Mouse (Mus musculus) right cerebral cortex, postnatal 10 days (tissue): ENCODE data around the gene Wipf1.

Experiments used
- DNase-seq, 2 experiments: peaks; one replicate each; pipeline ENCODE4 v3.0.0; 2021; ENCODE audit warnings: low spot score in 2 of 2

The Wipf1 gene

DNA sequence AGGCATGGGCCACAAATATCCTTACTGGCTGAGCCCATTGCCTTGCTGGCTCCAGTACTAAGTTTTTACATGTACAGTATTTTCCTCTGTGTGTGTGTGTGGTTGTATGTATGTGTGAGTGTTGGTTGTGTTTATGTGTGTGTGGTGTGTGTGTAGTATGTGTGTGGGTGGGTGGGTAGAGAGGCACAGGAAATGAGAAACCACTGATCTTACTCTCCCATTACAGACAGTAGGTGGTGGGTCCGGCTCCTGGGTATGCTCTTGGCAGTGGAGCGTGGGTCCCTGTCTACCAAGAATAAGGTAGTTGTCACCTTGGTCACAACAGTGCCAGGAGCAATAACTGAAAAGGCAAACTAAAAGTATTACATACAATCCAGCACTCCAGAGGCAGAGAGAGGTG is 93.7 kb downstream of the Wipf1 start:
- DNase-seq = no peak

DNA sequence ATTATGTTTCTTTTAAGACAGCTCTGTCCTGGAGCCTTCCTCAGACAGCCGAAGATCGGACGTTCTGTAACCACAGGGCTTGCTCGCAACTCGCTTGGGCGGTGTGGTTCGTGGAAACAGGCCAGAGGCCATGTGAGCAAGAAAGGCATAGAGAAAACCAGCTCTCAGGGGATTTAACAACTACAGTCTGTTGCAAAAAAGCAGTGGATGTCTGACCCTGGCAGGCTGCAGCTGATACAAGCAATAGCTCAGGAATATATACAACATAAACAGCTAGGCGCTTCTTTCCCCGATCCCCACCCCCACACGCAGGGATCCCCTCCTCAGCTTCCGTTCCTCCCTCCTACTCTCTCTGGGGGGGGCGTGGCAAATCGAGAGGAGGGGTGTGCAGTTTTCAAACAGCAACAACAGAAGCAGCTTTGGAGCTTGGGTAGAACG is 97.6 kb downstream of the Wipf1 start:
- no peak for DNase-seq

DNA sequence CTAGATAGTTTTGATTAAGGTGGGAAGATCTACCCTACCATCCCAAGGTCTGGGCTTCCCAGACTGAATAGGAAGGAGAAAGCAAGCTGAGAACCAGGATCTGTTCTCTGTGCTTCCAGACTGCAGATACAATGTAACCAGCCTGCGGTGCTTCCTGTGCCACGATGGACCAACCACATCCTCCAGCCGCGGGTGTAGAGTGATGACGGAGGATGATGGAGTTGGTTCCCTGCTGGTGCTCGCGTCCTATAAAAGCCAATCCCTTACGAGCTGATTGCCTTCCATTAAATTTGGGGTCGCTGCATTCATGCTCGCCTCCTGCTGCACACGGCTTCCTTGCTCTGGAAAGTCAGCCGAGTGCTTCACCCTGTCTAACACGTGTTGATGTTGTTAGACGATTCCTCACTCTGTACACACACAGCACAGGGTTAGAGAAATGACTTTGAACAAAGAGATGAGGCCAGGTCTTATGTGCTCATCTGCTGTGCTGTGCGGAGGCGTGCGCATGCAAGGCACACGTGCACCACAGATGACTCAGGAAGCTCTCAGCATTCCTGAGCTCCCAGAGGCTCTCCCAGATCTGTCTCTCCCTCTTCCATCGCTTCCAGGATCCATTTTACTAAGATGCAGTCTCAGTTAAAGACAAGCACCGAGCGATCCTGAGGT is 100.6 kb downstream of the Wipf1 start:
- peak; percentile 43 to 68 for DNase-seq

DNA sequence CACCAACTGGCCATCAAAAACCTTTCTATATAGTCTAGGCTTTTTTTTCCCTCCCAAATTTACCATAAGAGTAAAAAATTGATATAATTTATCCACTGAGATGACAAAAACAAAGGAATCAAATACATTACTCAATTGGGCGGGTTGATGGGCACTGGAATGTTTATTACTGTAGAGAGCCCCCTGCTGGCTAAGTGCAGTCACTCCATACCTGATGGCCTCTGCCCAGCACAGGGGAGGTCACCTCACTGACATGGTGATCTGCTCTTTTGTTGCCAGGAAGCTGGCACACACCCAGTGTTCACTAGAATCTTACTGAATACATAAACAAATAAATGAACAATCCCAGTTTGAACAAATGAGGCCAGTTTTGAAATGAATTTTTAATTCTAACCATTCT is 102.2 kb downstream of the Wipf1 start:
- DNase-seq = no peak

DNA sequence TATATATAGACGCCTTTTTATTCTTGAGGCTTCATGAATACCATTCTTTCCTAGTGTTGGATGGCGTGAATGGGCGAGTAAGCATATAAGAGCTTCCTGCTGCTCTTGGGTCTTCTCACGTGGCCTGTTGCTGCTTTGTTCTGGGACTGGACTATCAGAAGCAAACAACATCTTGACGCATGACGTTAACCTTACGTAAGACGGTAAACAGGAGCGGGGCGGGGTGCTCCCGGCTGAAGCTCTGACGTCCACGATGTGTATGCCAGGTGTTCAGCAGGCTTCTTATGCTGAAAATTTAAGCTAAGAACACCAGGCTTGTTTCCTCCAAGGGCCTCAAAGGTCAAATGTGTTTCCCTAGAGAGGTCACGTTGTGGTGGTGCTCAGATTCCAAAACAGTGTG is 103.7 kb downstream of the Wipf1 start:
- DNase-seq = no peak

DNA sequence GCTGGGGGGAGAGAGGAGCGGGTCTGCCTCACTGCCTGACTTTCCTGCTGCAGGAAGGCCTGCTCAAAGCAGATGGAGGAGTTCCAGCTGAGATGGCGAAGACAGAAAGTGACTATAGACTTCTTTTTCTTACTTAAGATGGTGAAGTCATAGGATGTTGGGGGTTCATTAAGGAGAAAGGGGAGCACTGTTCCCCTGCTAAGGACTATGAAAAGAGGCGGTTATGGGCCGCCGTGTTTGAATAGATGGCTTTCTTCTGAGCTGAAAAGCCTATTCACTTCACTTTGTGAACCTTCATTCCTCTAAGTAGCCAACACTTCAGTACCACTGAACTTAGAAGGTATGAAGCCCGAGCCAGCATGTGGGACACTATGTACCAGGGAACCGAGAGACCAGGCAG is 109.8 kb downstream of the Wipf1 start:
- peak; percentile 36 to 43 for DNase-seq

DNA sequence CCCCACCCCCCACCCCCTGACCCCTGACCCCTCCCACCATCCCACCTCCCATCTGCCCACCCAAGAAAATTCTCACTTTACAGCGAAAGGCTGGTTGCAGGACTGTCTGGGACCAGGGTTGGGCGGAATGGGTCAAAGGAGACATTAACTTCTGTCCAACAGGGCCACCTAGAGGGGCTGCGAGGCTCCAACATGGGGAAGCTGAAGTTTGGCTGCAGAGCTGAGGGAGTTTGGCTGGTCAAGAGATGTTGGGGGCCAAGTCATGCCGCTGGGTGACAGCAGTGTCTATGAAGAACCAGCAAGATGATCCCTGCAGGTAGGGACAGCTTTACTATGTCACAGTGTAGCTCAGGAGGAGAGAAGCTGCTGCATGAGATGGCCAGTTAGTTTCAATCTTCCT is 110.2 kb downstream of the Wipf1 start:
- DNase-seq = peak; percentile 52 to 63

DNA sequence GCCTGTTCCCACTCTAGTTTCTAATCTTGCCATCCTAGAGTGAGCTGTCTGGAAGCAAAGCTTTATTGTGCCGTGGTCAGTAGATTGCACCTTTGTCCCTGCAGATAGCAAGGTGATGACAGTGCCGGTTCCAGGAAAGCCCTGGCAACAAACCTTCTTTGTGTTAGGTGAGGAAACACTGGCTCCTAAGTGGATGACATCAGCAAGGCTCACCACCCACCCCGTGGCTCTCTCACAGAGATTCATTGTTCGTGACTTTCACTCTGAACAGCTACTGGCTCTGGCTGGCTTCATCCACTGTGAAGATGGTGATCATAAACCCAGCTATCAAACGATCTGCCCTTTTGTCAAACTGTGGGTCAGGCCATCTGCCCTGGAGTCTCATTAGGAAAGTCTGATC is 113.6 kb downstream of the Wipf1 start:
- no peak for DNase-seq

DNA sequence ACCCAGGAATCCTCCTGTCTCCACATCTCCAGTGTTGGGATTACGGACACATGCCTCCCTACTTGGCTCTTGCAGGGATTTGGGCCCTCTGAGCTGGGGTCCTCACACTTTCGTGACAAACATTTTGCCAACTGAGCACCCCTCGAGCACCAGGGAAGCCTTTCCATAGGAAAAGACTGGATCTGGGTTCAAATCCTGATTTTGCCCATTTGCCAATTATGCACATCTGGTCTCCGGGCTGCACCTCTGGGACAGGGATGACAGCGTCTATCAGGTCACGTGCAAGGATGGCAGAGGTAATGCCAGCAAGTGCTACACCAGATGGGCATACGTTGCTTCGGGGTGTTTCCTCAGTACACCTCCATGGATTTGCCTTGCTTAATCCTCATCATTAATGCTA is 119.5 kb downstream of the Wipf1 start:
- no peak for DNase-seq

DNA sequence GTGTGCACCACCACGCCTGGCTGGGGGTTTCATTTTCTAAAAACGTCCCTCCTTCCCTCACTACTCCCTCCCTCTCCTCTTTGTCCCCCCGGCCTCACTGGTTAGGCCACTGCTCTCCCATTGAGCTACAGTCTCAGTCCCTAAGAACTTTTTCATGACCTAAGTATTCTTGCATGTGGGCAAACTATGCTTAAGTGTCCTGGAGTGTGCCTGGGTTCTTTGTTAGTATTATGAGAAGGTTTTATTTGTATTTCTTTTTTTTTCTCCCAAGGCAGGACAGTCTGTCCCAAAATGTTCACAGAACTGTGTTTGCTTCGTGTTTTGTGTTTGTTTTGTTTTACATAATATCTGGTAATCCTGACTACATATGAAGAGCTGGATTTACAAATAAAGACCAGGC is 121.9 kb downstream of the Wipf1 start:
- DNase-seq = no peak

DNA sequence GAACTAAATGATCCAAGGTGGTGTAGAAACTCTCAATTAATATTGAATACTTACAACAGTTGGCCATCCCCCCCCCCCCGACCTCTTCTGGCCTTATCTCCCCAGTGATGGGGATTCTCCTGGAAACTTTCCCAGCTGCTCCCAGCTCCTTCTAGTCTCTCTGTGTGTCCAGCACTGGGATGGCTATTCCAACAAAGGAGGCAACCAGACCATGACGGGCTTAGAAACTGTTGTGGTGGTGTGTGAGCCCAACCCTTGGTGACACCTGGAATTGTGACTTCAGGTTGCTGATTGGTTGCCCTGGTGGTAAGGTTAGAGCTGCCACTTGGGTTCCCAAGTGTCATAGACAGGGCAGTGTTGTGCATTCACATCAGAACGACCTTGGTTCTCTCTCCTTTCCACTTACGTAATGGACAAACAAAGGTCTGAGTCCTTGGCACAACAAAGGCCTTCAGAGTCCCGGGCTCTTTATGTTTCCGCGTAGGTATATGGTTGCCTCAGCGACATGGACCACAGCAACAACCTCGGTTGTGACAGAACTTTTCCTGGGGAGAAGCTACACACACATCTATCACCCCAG is 123.1 kb downstream of the Wipf1 start:
- no peak for DNase-seq

DNA sequence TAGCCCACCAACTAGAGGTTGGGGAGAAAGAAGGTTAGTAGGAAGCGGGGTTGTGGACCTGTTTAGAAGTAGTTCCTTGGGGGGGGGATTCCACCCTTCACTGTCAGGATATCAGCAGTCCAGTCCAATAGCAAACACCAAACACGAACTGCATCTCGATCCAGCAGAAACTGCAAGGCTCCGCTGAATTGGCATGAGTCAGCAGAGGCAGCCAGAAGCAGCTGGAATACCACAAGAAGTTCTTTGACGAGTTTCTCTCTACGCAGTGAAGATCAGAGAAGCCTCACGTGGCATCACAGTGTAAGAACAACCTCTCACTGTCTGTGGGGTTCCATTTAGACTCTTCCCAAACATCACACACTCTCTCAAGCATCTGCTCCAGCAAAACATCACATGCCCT is 124.6 kb downstream of the Wipf1 start:
- DNase-seq = no peak

DNA sequence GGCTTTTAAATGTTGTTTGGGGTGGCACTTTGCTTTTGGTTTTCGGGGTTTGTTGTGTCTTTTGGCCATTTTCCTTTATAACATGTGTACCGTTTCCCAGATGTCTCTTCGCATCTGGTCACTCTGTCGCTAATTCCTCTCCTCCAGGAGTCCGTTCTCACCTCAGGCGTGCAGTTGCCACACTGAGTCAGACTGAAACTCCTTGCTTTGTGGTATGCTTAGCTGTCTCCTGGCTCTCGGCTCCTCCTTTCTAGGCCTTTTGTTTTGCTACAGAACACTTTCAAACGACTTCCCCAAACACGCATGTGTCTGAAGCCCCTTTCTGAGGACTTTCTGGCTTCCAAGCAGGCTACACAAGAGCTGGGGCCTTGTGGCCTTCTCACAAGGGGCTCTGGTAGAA is 125.1 kb downstream of the Wipf1 start:
- DNase-seq = no peak

DNA sequence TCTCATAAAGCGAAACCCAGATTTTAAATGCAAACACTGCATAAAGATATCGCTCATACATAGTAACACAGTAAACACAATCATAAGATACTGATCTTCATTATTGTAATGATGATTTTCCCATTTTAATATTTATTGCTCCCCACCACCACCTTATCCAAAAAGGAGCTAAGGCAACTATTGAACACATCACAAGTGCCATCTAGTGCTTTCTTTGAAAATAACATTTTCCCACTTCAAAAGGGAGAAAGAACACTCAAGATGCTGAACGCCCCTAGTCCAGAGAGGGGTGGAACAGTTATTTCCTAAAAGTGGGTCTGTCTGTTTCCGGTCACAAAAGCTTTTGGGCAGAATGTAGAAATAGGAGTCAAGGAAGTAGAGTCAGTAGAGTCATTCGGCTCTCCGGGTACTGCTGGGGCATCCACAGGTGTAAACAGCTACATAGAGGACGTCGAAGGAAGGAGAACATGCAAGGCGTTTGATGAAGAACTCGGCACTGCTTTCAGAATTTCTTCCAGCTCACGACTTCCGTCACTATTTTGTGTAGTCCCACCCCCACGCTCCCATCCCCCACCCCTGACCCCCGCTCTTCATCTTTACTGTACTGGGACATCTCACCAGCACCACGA is 126.0 kb downstream of the Wipf1 start:
- no peak for DNase-seq

DNA sequence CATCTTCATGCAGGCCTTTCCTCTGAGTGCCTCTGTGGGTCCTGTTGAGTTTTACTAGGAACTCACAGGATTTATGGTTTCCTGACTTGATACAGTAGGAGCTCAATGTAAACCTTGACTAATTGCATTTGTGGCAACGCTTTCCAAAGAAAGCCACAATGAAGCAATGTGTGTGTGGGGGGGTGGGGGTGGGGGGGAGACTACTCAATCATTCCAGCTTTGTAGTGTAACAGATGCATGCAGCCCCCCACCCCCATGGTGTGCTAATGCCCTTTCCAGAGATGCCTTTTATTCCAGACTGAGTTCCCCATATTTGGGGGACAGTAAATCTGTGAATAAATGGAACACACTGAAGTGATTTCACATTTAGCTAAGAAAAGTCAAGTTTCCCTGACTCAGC is 127.8 kb downstream of the Wipf1 start:
- no peak for DNase-seq

DNA sequence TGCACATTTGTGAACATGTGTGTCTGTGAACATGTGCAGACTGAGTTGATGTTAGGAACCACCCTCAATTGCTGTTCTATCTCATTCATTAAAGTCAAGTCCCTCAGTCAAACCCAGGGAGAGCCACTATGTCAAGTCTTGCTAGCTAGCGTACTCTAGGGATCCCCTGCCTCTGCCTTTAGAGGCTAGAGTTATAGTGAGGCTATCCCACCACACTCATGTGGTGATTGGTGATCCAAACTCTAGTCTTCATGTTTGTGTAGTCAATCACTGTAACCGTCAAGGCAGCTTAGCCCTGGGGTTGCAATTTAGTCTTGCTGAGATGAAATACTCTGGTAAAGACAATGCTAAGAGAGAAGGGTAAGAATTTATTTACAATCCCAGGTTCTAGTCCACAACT is 132.1 kb downstream of the Wipf1 start:
- DNase-seq = no peak

DNA sequence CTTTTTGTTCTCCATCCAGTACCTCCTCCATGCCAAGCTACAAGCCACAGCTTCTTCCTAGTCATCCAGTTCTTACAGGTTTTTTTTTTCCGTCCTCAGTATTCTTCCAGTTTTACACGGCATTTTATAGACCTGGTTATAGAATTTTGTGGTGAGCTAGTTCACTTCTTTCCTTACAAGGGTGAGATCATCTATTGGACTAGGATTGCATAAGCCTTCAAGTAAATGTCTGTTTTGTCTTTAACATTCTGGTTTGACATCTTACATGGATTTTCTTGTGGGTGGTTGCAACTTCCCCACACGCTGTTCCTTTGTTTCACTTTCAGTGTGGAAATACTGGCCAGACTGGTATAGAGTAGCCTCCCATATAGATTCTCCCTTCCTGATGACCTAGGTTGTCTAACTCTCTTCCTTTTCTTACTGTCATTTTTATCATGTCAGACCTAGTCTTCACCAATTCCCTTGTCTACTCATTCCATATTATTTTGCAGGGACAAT is 132.7 kb downstream of the Wipf1 start:
- no peak for DNase-seq

DNA sequence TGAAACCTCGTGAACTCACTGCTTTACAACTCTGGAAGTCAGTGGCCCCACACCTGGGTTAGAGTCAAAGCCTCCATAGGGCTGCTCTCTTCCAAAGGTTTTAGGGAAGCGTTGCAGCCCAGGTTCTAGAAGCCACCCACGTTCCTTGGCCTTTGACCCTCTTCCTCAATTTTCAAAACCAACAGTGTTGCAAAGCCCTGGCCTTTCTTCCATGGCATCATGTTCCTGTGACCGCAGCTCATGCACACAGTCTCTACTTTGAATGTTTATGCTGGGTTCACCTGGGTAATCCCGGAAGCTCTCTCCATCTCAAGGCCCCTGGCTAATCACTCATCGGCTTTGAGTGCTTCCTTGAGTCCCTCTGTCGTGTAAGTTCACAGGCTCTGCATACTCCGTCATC is 134.0 kb downstream of the Wipf1 start:
- no peak for DNase-seq

DNA sequence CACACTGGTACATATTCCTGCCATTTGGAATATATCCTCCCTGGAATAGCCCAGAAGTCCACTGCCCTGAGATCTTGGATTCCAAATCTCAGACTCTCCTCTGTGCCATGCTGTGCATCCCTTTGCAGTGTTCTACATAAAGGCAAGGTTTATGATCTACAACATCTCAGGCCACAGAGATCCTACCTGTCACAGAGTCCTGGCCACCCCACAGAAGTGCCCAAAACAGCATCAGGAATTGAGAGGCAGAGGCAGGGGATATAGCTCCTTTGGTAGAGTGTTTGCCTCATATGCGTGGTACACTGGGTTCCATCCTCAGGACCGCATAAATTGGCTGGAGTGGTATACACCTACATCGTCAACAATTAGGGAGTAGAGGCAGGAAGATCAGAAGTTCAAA is 135.1 kb downstream of the Wipf1 start:
- no peak for DNase-seq

DNA sequence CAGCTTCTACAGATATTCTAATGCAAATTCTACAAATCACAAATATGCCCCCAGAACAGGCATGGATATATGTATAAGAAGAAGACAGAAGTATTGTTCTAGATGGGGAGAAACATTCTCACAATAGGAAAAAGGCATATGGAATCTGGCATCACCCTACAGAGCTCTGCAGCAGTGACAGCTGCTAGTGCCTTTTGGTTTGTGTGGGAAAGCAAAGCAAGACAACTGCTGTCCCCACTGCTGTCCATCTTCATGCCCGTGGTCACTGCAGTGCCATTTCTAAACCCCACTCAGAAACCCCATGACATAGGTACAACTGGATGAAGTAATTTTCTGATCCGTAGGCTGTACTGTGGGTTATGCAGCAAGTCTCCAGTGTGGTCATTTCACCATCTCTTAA is 136.8 kb downstream of the Wipf1 start:
- DNase-seq = no peak

DNA sequence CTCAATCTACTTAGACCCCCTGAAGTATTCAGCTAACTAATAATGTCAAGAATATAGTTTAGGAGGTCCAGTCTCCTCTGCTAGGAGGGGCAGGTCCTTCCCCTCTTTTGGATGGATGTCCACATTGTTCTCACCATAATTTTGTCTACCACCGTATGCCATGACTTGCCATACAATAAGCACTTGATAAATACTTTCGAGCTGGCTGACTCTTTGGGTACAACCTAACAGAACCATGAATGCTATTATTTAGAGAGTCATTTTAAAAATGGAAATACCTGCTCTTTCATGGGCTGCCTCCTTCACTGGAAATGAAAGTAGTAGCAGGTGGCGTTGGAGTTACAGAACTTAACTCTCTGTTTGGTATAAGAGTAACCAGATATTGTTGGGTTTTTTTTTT is 139.6 kb downstream of the Wipf1 start:
- no peak for DNase-seq

DNA sequence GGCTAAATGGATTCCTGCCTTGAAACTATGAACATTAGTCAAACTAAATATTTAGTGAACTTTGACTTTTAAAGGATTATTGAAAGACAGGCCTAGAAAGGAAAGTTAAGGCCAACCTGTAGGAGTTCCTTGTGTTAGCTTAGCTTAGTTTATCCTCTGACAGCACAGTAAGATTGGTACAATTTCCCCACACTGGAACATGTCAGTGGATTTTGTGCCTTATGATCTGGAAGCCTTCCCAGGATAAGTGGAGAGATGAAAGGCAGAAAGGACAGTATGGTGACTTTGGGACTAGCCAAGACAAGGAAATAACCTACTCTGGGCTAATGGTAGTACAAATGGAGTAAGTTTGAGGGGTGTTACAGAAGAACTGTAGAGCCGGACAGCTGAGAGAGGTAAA is 141.7 kb downstream of the Wipf1 start:
- no peak for DNase-seq

DNA sequence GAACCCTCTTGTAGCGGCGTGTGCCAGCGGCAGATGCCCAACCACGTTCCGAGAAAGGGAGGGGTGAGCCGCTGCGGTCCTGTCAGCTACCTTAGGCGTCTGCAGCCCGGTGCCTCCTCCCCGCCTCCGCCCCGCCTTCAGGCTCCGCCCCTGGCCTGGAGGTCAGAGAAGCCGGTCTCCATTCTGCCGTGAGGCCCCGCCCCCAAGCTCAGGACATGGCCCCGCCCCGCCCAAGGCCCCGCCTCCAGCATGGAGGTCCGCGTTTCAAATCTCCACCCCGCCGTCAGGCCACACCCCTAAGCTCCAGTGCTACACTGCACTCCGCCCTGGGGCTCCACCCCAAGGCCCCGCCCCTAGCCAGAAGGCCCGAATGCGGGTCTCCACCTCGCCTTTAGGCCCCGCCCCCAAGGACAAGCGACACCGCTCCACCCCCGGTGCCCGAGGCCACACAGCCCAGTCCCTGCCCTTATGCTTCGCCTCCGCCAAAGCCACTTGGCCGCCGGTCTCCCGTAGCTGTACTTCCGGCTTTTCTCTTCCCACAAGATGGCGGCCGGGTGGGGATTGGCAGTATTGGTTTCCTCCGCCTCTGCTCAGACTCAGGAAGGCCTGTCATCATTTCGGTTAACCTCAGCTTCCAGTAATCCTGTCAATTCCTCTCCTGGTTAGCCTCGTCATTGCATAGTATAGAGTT is 143.0 kb downstream of the Wipf1 start, which contains the start of gene Gpr155:
Gene Gpr155 (minus strand): TSS at position 217 of the 691 bp plus-strand sequence.
- peak; percentile 99 for DNase-seq
